Mouse (Mus musculus) left cerebral cortex, adult 8-10 months (tissue): ENCODE data around the gene Sytl2. TPM values are rescaled to one million over a fixed set of nuclear protein-coding genes. Genes with fewer than 3 reads are reported as not detected.

Source experiments
- DNase-seq, 2 experiments: peaks; one replicate each; pipeline ENCODE4 v3.0.0; 2022; ENCODE audit warnings: low spot score in 2 of 2
- total RNA-seq, 4 experiments: library from RNA; stranded (reverse); gene quantifications; 2 replicates each; pipeline ENCODE4 v1.2.4; 2022

Gene Sytl2
- 100 to 1,000 TPM in 1 of 4 experiments, 10 to 100 TPM in 3; 79.5 to 104 (median 86.6) TPM for total RNA-seq

DNA sequence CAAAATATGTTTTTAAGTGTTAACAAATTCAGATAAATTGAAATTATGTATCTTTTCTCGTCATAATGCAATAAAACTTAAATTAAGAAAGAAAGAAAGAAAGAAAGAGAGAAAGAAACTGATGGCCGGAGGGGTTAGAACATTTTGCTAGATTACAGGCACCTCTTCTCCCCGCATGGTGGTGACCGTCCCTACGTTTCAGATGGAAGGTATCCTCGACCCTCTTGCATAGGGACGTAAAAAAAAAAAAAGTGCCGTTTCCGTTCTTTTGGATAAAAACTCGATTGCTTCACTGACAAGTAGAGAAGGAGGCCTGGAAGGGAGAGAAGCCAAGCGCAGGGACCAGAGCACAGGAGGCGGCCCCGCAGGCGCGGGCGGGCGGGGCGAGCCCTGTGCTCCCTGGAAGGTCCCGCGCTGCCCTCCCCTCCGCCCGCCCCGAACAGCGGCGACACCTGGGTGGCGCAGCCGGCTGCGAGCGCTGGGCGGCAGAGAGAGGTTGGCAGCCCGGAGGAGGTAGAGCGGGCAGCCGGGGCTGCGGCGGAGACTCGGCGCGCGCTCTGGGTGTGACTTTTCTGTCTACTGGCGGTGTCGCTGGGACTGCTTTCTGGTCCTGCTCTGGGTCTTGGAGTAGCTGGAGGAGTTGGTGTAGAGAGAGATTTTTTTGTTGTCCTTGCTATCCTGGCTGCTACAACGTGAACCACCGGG, at the start of gene Sytl2:
Gene Sytl2, plus strand, starts transcription at position 311 of the 705 bp plus-strand sequence.
- peak in 1 of 2 experiments; percentile 7 for DNase-seq

- DNase-seq, result no peak
Measured at GRCm38 (mm10) chr7:90252946-90253345, 49.1 kb upstream of the Sytl2 start.

- no peak for DNase-seq
Measured at GRCm38 (mm10) chr7:90258701-90259100, 43.4 kb upstream of the Sytl2 start.

- DNase-seq, result no peak
Measured at GRCm38 (mm10) chr7:90259899-90260298, 42.2 kb upstream of the Sytl2 start.

- DNase-seq, result no peak
Measured at GRCm38 (mm10) chr7:90261902-90262599, 40.0 kb upstream of the Sytl2 start.

DNA sequence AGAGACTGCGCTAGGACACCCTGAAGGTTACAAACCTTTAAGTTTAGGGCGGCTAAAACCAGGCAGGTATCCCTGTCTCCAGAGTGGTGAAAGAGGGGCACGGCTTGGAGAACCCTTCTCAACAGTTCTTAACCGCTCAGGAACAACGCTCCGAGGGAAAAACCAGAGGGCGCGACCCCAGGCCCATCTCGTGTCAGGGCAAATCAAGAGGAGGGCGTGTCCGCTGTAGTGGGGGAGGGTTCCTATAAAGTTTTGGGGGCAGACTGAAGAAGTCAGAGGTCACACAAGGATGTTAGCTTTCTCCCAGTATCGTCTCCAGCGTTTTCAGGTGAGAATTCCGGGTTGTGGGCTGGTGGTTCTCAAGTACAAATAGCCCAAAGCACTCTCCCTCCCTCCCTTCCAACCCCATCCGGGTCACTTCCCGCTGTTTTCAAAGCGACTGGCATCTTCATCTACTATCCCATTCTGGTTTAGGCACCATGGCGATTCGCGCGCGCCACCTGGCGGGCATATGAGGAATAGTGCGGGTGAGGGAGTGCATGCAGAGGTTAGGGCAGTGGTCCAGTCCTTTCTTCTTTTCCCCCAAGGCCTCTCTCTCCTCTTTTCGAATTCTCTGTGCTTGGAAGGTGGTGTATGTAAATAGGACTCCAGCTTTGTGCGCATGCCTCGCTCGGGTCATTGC, 36.6 kb upstream of the Sytl2 start, which contains the start of gene Ccdc83:
Gene Ccdc83, minus strand, starts transcription at position 489 of the 682 bp plus-strand sequence.
- DNase-seq, result peak; percentile 59 to 70

DNA sequence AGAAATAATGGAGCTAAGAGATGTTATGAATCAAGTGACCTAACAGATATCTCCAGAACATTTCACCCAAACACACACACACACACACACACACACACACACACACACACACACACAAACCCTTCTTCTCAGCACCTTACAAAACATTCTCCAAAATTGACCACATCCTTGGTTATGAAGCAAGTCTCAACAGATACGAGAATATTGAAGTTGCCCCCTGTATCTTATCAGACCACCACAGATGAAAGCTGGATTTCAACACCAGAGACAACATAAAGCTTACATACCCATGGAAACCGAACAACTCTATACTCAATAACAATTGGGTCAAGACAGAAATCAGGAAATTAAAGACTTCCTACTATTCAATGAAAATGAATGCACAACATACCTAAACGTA, 31.9 kb upstream of the Sytl2 start:
- DNase-seq, result no peak

- no peak for DNase-seq
Measured at GRCm38 (mm10) chr7:90274561-90275100, 27.4 kb upstream of the Sytl2 start.

DNA sequence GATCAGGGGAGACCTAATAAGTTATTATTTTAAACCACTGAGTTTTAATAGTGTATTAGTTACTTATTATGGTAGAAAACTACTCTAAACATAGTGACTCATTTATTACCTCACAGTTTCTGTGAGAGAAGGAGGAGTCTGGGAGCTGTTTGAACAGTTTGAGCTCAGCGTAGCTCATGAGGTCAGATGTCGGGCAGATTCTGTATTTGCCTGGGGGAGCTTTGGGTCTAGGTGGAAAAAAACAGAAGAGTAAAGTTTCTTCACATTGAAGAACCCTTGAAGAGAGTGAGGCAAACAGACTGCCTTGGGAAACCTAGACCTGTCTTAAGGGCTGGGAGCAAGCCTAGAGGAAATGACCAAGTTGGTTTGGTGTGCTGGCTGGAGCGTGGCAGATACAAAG, 24.8 kb upstream of the Sytl2 start:
- no peak for DNase-seq

- DNase-seq, result no peak
Measured at GRCm38 (mm10) chr7:90277769-90278168, 24.3 kb upstream of the Sytl2 start.

GRCm38 (mm10) chr7:90279136-90279535, 22.9 kb upstream of the Sytl2 start:
- DNase-seq, result no peak

- DNase-seq, result no peak
Measured at GRCm38 (mm10) chr7:90280274-90280875, 21.7 kb upstream of the Sytl2 start.

DNA sequence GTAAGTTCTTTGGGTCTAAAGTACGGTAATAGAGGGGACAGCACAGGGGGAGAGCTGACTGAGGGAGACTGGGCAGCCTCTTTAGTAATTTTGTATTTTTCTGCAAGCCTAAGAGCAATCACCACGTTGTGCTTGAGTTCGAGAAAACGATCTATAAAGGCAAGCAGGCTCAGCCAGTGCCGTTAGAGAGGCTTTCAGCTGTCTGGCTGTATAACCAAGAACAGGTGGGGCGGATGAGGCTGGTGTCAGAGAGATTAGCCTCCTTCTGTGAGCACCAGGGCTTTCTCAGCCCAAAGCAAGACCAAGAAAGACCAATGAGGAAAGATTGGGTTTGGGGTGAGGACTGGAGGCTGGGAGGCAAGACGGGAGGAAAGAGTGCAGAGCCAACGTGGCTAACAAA, 21.2 kb upstream of the Sytl2 start:
- no peak for DNase-seq

- no peak for DNase-seq
Measured at GRCm38 (mm10) chr7:90281759-90282546, 20.1 kb upstream of the Sytl2 start.

GRCm38 (mm10) chr7:90282786-90283185, 19.3 kb upstream of the Sytl2 start:
- DNase-seq, result no peak

DNA sequence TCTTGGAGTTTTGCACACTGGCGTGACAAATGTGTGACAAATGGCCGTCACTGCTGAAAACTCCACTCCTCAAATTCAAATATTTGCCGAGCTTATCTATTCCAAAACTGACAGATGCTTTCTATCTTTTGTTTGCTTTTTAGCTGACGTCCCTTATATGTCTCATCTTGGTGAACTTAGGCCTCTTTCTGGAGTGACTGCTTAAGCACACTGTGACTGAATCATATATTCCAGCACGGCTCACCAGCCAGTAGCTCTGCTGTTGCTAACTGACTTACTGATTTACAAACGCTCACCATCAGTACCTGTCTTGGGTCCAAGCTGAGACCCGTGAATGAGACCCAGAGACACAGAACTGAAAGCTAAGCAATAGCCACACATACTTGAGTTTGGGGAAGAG, 17.3 kb upstream of the Sytl2 start:
- no peak for DNase-seq

GRCm38 (mm10) chr7:90291885-90292284, 10.2 kb upstream of the Sytl2 start:
- DNase-seq, result no peak

GRCm38 (mm10) chr7:90302647-90303552, 848 bp downstream of the Sytl2 start:
- DNase-seq, result no peak

GRCm38 (mm10) chr7:90306079-90306478, 4.0 kb downstream of the Sytl2 start:
- no peak for DNase-seq

DNA sequence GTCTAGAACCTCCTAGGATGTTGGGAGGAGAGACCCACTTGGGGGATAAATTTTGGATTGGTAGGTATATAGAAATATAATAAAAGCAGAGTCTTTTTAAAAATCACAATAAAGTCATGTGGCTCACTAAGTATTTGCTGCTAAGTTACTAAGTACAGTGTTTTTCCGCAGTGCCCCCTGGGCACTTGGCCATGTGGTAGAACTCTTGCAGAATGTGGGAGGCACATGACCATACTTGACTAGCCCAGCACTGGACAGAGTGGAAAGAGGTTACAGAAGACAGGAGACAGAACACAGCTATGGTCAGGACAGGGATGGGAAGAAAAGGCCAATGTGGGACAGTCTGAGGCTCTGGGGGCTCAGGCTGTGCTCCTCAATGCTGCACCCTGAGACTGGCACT, 4.9 kb downstream of the Sytl2 start:
- no peak for DNase-seq
